Mouse (Mus musculus): ENCODE measurements around the gene Mei1.
"Not testable (repeated sequence)": the region's sequence is repeated elsewhere in the genome, so short reads cannot be mapped to it uniquely, and the experiment has no call there.

Gene Mei1

GRCm38 (mm10) chr15:82086131-82086530 lies 16.3 kb downstream of the Mei1 start:
- DNase-seq: no peak

GRCm38 (mm10) chr15:82087266-82087665 lies 17.5 kb downstream of the Mei1 start:
- DNase-seq: peak; percentile 8

- no peak for DNase-seq
These were observed 21.3 kb downstream of the Mei1 start for GRCm38 (mm10) chr15:82091061-82091460.

GRCm38 (mm10) chr15:82106953-82107555 lies 37.3 kb downstream of the Mei1 start:
- peak; percentile 23 for DNase-seq

GRCm38 (mm10) chr15:82120544-82120943 lies 50.7 kb downstream of the Mei1 start:
- DNase-seq: no peak

- not testable (repeated sequence) for DNase-seq
These were observed 56.9 kb downstream of the Mei1 start for GRCm38 (mm10) chr15:82126690-82127089.

- peak; percentile 96 for DNase-seq
These were observed 57.9 kb downstream of the Mei1 start, which contains the start of gene Ccdc134 for GRCm38 (mm10) chr15:82127426-82128374. TSS of gene Ccdc134 (plus strand) at chr15:82127922.

- DNase-seq: no peak
These were observed 58.6 kb downstream of the Mei1 start for GRCm38 (mm10) chr15:82128398-82128797.

- no peak for DNase-seq
These were observed 60.8 kb downstream of the Mei1 start for GRCm38 (mm10) chr15:82130599-82130998.

- peak; percentile 54 for DNase-seq
These were observed 65.6 kb downstream of the Mei1 start for GRCm38 (mm10) chr15:82135372-82135771.

- peak; percentile 66 for DNase-seq
These were observed 68.8 kb downstream of the Mei1 start for GRCm38 (mm10) chr15:82138565-82138964.

- peak; percentile 37 for DNase-seq
These were observed 69.4 kb downstream of the Mei1 start for GRCm38 (mm10) chr15:82139196-82139595.

- peak; percentile 76 for DNase-seq
These were observed 70.6 kb downstream of the Mei1 start for GRCm38 (mm10) chr15:82140355-82140754.

GRCm38 (mm10) chr15:82144157-82144556 lies 74.4 kb downstream of the Mei1 start:
- DNase-seq: no peak

GRCm38 (mm10) chr15:82145408-82145807 lies 75.6 kb downstream of the Mei1 start:
- DNase-seq: no peak

GRCm38 (mm10) chr15:82145851-82146769 lies 76.3 kb downstream of the Mei1 start:
- DNase-seq: no peak

GRCm38 (mm10) chr15:82146770-82147610 lies 77.2 kb downstream of the Mei1 start, which contains the start of gene Srebf2:
TSS of gene Srebf2 (plus strand) at chr15:82147181.
- DNase-seq: peak; percentile 97

GRCm38 (mm10) chr15:82147611-82148111 lies 77.9 kb downstream of the Mei1 start:
- no peak for DNase-seq

GRCm38 (mm10) chr15:82148510-82148911 lies 78.7 kb downstream of the Mei1 start:
- DNase-seq: no peak

- no peak for DNase-seq
These were observed 80.2 kb downstream of the Mei1 start for GRCm38 (mm10) chr15:82150042-82150441.

GRCm38 (mm10) chr15:82151176-82151575 lies 81.4 kb downstream of the Mei1 start:
- no peak for DNase-seq

- DNase-seq: no peak
These were observed 82.2 kb downstream of the Mei1 start for GRCm38 (mm10) chr15:82152022-82152421.

Measured in thymus, postnatal 25 days (tissue).